Mouse (Mus musculus) c-Kit-positive CD71-negative TER-119-negative erythroid progenitor cells, embryonic 14.5 days (primary cell): Measurements from ENCODE around the gene Tifab.
A peak's percentile ranks its signal among the peaks of the same experiment; 100 is the strongest.

ENCODE experiments used
- DNase-seq: peaks from one replicate; pipeline ENCODE4 v3.0.0-alpha.2; 2013; ENCODE audit warnings: low read depth

The Tifab gene

DNA sequence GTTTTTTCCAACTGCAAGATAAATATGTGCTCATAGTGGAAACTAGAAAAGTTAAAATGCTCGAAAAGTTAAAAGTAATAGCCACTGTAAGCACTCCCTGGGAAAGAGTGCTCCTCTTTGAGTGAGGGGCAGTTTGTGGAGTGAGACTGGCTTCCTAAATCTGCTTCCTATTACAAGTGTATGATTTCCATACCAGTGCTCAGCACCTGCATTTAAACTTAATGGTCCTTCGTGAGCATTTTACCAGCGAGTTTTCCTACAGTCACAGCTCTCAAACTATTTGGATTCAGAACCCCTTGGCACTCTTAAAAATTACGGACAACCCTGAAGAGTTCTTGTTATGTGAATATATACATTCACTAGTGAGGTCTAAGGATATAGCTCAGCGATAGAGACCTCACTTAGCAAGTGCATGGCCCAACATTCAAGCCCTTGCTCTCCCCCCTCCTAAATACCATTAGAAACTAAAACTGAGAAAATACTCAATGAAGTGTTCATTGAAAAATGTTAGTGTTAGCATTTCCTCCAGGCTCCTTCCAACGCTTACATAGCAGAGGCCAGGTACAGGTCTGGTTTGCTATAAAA lies 39.4 kb downstream of the Tifab start:
- DNase-seq, result no peak

DNA sequence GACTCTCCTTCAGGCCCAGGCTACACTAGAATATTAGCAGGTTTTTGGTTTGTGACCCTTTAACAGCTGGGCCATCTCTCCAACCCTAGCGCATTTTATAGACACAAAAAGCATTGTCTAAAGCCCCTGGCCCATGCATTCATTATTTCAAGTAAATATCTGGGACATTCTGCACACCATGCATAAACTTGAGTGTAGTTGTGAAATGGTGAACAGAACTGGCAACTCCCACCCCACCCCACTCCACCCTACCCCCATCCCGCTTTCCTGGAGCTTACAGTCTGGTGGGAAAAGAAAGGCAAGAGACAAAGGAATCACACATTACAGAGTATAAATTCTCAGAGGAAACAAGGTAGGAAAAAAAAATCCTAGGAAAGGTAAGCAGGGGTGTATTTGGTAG lies 42.5 kb downstream of the Tifab start, which contains the start of gene H2afy:
TSS of gene H2afy (minus strand) at position 162 of the 400 bp plus-strand sequence.
- DNase-seq, result no peak

DNA sequence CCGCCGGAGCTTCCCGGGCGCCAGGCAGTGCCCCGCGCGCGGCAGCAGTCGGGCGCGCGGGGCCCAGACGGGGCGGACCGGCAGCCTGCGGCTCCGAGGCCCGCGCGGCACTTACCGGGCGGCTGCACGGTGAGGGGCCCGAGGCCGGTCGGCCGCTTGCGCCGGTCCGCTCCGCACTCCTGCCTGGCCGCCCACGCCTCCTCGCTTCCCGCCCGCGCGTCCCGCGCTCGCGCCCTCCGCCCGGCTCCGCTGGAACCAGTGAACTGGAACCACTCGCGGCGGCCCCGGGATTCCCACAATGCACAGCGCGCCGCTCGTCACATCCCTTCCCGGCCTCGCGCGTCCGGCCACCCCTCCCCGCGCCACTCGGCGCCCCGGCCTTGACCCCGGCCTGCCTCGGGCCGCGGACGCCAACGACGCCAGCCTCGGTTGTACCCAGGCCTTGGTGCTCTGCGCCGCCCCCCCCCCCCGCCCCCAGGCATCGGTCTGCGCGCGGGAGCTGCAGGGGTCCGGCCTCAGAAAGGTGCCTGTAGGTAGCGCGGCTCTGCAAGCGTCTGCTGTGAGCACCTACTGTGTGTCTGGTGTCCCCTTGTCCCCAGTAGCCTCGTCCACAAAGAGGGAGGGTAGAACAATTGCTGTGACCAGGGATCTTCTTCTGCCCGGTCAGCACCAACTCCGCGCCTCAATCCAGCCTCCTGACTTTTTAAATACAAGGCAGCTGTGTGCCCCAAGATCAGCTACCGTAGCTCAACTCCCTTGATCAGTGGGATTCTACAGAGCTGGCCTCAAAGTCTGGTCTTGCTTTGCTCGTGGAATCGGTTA lies 43.2 kb downstream of the Tifab start:
- DNase-seq, result peak; percentile 41

DNA sequence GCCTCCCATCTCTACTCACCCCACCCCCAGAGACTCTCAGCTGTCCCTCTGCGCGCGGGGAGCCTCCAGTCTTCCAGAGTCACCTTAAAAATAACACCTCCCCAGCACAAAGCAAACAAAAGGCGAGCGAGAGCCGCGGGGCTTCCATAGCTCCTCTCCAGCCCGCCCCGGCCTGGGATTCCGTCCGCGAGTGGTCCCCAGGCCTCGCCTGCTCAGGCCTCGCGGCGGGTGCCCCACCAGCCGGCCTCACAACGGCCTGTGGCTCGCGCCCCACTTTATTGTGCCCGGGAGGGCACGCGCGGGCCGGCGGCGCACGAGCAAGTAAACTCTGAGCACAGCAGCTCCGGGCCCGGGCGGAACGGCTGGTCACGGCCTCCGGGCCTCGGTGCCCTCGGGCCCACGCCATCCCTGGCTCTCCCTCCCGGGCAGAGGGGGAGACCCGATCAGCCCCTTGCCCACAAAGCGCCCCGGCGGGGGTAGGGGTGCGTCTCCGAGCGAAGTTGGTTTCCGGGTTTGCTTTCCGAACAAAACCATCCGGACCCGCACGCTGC lies 44.0 kb downstream of the Tifab start:
- DNase-seq, result no peak

DNA sequence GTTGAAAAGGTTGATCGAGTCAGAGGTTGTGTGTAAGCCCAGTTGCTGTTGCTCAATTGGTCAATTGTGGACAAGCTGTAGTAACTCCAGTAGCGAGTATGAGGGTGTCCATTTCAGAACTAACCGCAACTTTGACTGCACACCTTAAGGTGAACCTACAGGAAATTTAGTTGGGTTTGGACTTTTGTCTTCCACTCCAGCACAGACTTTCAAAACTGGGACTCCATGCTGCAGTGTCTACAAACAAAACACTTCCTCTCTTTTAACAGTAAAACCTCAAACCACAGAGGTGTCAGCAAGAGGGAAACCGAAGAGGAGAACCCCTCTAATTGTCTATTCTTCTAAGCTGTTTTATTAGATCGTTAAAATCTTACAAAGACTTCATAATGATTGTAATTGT lies 44.7 kb downstream of the Tifab start:
- no peak for DNase-seq

DNA sequence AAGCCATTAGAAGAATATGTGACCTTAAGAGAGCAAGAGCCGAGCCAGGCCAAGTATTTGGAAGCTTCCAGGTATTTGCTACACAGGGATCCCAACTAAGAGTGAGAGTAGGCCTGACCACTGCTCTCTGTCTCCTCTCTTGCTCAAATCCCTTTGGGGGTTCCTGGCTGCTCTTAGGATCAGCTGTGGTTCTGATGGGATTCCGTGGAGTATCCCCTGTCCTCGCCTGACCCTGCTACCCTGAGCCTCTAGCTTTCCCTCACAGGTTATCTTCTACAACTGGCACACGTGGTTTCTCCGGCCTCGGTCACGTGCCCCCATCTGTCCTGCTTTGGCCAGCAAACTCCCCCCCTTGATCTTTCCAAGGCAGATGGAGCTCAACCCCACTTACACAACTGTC lies 45.7 kb downstream of the Tifab start:
- no peak for DNase-seq

DNA sequence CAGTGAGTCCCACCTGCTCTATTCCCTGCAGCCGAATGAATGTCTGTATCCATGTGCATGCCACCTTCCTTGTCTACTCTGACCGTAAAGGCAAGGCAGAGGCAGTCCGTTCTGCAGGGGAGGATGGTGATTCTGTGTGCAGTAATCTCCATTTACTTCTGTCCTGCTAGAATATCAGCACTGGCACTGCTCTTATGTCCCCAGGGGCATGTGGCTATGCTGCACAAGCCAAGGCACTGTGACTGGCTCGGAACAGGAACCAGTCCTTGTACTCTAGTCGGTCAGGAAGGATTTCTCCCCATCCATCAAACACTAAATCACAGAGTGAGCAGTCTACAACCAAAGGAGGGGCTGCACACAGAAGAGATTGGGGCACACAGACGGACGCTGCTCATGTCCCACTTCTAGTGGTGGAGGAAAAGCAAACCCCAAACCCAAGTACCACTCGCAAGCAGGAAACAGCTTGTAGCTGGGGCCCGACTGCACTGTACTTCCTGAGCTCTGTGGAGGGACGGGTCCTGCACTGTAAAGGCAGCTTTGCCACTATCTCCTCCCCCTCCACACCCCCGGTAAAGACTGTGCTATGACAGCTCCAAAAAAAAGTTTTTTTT lies 46.3 kb downstream of the Tifab start:
- peak; percentile 42 for DNase-seq

DNA sequence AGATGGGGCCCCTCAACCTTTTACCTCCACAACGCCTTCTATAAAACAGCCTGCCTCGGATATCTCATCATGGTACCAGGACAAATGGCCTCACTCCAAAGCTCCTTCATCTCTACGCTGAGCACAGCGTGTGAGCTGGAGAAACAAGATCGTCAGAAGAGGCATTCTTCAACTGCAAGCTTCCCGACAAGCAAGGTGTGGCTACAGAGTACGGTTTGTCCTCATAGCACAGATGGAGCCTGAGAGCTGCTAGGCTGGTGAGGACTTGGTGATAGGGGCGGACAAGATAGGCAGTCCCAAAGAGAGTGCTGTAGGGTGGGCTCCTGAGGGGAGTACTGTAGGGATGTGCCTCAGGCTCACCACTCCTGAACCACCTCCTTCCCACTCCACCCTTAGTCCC lies 48.1 kb downstream of the Tifab start:
- no peak for DNase-seq

DNA sequence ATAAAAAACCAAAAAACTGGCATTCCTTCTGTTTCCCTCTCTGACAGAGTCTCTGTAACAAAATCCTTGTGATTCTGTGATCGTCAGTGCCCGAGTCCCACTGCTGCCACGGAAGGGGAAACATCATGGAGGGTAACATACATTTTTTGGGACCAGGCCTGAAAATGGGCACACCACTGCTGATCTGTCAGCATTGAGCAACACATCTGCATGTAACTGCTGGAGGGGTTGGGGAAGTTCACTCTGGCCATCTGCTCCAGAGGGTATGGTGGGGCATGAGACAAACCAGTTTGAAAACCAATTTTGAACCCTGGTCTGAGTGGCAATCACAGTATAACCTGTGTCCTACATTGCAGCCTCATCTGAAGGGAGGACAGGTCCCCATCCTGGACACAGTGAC lies 49.1 kb downstream of the Tifab start:
- DNase-seq, result no peak

DNA sequence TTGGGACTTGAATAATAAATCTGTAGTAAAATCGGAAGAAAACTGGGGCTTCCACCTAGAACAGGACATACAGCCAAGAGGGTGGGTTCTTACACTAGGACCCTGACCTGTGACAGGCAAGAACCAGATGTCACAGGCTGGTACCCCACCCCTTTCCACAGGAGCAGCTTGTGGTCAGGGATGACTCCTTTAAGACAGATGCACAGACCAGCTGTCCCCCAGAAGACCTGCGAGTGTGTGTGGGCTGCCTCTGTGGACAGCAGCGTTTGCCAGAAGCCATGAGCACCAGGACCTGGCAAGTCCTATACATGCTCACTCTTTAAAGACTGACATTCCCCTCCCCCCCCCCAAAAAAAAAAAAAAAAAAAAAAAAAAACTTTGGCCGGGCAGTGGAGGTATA lies 49.7 kb downstream of the Tifab start:
- DNase-seq, result no peak

DNA sequence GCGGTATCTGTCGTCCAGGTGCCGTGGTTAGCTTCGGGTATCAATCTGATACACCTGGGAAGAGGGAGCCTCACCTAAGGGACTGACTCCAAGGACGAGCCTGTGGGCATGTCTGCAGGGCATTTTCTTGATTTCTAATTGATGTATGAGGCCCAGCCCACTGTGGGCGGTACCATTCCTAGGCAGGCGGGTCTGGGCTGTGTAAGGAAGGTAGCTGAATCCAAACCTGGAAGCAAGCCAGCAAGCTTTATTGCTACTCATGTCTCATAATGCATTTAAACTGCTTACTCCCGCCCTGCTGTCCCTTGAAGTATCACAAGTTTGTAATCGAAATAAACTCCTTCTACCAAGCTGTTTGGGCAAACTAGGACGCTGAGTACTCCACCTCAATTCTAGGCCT lies 53.1 kb downstream of the Tifab start:
- DNase-seq, result no peak
